Mouse (Mus musculus): Measurements from ENCODE around the gene Hist1h2bb. TPM values are rescaled to one million over a fixed set of nuclear protein-coding genes. Genes with fewer than 3 reads are reported as not detected.
"Not testable (repeated sequence)": the region's sequence is repeated elsewhere in the genome, so short reads cannot be mapped to it uniquely, and the experiment has no call there.

Gene Hist1h2bb
- polyA plus RNA-seq, 1 experiment from 2014 or later = 2.9 TPM

DNA sequence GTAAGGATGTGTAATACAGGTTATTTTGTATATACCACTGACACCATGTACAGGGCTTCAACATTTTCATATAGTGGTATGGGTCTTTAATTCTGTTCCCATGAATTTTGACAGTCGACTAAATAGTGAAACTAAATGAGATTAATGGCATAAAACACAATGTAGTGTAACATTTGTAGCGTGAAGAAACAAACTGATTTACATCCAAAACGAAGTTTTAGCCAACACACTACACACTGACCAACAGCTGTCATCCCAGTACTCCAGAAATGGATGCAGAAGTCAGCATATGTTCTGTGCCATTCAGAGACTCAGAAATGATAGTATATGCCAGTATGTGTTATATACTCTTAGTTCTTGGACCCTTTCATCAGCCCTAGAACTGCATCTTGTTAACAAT, 11.4 kb downstream of the Hist1h2bb start:
- no peak for DNase-seq (ENCODE audit: low spot score)
- 54% methylated on average over 3 of the region's 3 CpGs for WGBS
- no peaks in the 10 kb centered on the region for H3K36me3 ChIP-seq
- peaks cover 10% of the 10 kb centered on the region for H3K4me1 ChIP-seq
- H3K9me3 ChIP-seq = no peaks in the 10 kb centered on the region
- peak overlapping the region; percentile 59; the same call in 1 of the 2 replicates for H3K4me3 ChIP-seq
- peak overlapping the region; percentile 87 for H3K27ac ChIP-seq
- H3K27me3 ChIP-seq (ENCODE audit: insufficient read depth, poor library complexity, severe bottlenecking) = no peaks in the 10 kb centered on the region

DNA sequence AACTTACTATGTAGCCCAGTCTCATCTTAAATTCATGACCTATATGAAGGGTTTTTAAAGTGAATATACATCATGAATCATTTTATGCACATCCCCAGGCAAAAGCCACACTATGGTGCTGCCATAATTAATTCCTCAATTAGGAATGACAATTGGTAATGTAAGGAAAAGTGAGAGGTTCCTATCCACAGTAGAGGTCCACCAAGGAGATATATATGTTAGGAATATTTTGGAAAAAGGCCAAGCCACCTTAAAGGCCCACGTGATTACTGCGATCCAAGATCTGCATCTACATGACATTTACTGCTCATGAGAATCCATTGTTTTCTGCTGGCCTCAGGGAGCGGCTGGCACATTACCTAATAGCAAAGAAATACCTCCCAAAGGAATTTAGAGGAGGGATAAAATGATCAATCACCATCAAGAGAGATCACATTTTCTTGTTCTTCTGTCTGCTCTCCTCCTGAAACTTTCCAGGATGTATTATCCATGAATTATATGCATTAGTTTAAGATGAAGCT, 12.8 kb downstream of the Hist1h2bb start:
- Histone ChIP-seq H3K27me3 (ENCODE audit: insufficient read depth, poor library complexity, severe bottlenecking) (no peaks in the 10 kb centered on the region), H3K27ac (peak overlapping the region; percentile 88; the same call in 1 of the 2 replicates), H3K4me1 (peaks cover 19% of the 10 kb centered on the region), H3K4me3 (no peak overlapping the region), H3K36me3 (no peaks in the 10 kb centered on the region), H3K9me3 (no peaks in the 10 kb centered on the region)
- 73% methylated on average over 3 of the region's 3 CpGs for WGBS
- DNase-seq (ENCODE audit: low spot score) = no peak

DNA sequence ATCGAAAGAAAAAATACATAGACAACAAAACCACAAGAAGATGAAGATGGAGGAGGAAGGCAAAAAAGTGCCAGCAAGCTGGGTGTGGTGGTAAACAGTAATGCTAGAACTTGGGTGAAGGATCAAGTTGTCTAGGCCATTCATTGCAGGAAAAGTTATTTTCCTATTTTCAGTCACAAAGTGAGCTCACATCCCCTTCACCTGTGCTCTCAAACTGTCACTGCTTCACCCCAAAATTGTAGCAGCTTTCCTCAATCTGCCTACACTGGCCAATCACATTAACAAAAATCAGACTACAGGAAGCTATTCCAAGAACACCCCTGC, 13.3 kb downstream of the Hist1h2bb start:
- peak overlapping the region; percentile 62 for H3K4me3 ChIP-seq

DNA sequence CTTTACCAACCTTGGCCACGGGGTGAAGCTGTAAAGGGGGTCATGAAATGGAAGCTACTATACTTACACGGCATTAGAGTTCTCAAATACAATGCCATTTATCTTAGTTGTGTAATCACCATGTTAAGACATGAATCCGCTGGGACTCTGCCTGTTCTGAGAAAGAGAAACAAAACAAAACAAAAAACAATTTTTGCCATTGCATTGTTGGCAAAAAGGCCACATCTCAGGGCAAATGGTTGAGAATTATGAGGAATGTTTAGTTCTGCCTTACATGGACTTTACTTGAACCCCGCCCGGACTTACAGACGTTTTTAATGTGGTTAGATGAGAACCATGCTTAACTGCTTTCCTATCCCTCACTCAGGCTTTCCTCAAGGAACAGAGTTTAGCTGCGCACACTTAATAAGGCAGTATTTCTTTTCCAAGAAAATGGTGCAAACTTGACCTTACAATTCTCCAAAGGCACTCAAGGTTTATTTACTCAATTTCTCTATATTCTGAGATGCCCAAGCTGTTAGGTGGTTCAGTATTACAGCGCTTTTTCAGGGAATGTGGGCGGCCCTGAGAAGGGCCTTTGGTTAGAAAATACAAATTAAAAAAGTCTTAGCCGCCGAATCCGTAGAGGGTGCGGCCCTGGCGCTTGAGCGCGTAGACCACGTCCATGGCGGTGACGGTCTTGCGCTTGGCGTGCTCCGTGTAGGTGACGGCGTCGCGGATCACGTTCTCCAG, 13.9 kb downstream of the Hist1h2bb start:
- Histone ChIP-seq H3K27ac (peak overlapping the region; percentile 88), H3K9me3 (no peaks in the 10 kb centered on the region), H3K4me1 (peaks cover 21% of the 10 kb centered on the region), H3K4me3 (peak overlapping the region; percentile 62), H3K27me3 (ENCODE audit: insufficient read depth, poor library complexity, severe bottlenecking) (no peaks in the 10 kb centered on the region), H3K36me3 (no peaks in the 10 kb centered on the region)
- WGBS = 2% methylated on average over 24 of the region's 27 CpGs
- no peak for DNase-seq (ENCODE audit: low spot score)

More for the DNA sequence above, 13.3 kb downstream of the Hist1h2bb start:
- Histone ChIP-seq H3K27me3 (ENCODE audit: insufficient read depth, poor library complexity, severe bottlenecking) (no peaks in the 10 kb centered on the region), H3K27ac (peak overlapping the region; percentile 88), H3K9me3 (no peaks in the 10 kb centered on the region), H3K4me1 (peaks cover 21% of the 10 kb centered on the region), H3K36me3 (no peaks in the 10 kb centered on the region)
- no peak for DNase-seq (ENCODE audit: low spot score)
- WGBS = 66% methylated on average over 1 of the region's 1 CpGs

GRCm38 (mm10) chr13:23760972-23761864, 14.7 kb downstream of the Hist1h2bb start, which contains the start of gene Hist1h4a:
Gene Hist1h4a (minus strand): TSS chr13:23761230.
- peak; percentile 99 for DNase-seq (ENCODE audit: low spot score)
- Histone ChIP-seq H3K27ac (peak within 1 kb of the TSS; percentile 88), H3K4me3 (peak within 1 kb of the TSS; percentile 62), H3K9me3 (no peaks in the 10 kb centered on the region), H3K27me3 (ENCODE audit: insufficient read depth, poor library complexity, severe bottlenecking) (no peaks in the 10 kb centered on the region), H3K36me3 (no peaks in the 10 kb centered on the region), H3K4me1 (peaks cover 21% of the 10 kb centered on the region)
- under 1% methylated on average over 70 of the region's 72 CpGs for WGBS

DNA sequence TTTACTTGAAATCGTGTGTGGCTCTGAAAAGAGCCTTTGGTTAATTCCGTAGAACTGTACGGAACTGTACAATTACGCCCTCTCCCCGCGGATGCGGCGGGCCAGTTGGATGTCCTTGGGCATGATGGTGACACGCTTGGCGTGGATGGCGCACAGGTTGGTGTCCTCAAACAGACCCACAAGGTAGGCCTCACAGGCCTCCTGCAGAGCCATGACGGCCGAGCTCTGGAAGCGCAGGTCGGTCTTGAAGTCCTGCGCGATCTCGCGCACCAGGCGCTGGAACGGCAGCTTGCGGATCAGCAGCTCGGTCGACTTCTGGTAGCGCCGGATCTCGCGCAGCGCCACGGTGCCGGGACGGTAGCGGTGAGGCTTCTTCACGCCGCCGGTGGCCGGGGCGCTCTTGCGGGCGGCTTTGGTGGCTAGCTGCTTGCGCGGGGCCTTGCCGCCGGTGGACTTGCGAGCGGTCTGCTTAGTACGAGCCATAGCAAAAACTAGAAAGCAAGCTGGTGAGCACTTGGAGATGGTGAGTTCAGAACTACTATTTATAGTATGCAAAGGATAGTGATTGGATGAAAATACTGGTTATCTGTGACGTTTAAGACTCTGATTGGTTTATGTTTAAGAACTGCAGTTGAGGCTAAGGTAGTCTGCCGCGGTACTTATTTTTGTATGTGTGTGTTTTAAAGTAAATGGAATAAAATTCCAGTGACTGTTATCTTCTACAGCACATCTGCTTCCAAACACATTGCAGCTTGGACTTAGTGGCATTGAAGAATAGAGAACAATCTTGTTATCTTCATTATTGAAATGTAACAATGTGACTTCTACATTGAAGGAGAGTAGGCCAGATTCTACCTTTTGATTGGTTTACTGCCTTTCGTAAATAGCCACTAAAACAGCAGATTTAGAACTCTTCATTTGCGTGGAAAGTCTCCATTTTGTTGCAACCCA, 15.6 kb downstream of the Hist1h2bb start, which contains the start of gene Hist1h3a:
Hist1h3a (minus strand) TSS at position 516 of the 951 bp plus-strand sequence.
- Histone ChIP-seq H3K27ac (peak within 1 kb of the TSS; percentile 88), H3K4me3 (peak within 1 kb of the TSS; percentile 62), H3K4me1 (peaks cover 21% of the 10 kb centered on the region)
- H3K9me3 ChIP-seq; H3K36me3 ChIP-seq; H3K27me3 ChIP-seq (ENCODE audit: insufficient read depth, poor library complexity, severe bottlenecking): not testable (repeated sequence)
- WGBS = under 1% methylated on average over 38 of the region's 52 CpGs
- DNase-seq (ENCODE audit: low spot score) = peak; percentile 84

DNA sequence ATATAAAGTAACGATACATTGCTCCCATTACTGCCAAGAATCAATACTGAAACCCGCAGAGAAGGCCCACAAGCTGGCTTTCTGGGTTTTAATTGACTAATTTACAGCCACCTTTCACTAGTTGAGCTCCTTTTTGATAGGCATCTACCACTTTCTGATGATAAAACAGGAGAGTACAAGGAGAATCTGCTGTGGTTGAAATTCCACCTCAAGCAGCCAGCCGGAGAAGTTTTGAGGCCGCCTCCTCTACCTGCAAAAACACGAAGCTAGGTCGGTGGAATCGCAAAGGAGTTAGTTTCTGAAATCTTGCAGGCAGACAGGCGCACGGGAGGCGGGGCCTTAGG, 16.7 kb downstream of the Hist1h2bb start:
- Histone ChIP-seq H3K36me3 (no peaks in the 10 kb centered on the region), H3K27ac (peak overlapping the region; percentile 88), H3K9me3 (no peaks in the 10 kb centered on the region), H3K27me3 (ENCODE audit: insufficient read depth, poor library complexity, severe bottlenecking) (no peaks in the 10 kb centered on the region), H3K4me3 (peak overlapping the region; percentile 62), H3K4me1 (peaks cover 21% of the 10 kb centered on the region)
- 2% methylated on average over 10 of the region's 10 CpGs for WGBS
- no peak for DNase-seq (ENCODE audit: low spot score)

GRCm38 (mm10) chr13:23763586-23764323, 17.2 kb downstream of the Hist1h2bb start, which contains the start of gene Hist1h1a:
Gene Hist1h1a (plus strand): TSS chr13:23763666.
- Histone ChIP-seq H3K9me3 (no peaks in the 10 kb centered on the region), H3K4me3 (peak within 1 kb of the TSS; percentile 62), H3K27ac (peak within 1 kb of the TSS; percentile 88), H3K4me1 (peaks cover 23% of the 10 kb centered on the region), H3K36me3 (no peaks in the 10 kb centered on the region), H3K27me3 (ENCODE audit: insufficient read depth, poor library complexity, severe bottlenecking) (no peaks in the 10 kb centered on the region)
- peak; percentile 96 for DNase-seq (ENCODE audit: low spot score)
- WGBS = 3% methylated on average over 34 of the region's 34 CpGs

GRCm38 (mm10) chr13:23764324-23765171, 18.0 kb downstream of the Hist1h2bb start:
- no peak for DNase-seq (ENCODE audit: low spot score)
- no peaks in the 10 kb centered on the region for H3K9me3 ChIP-seq
- WGBS = 34% methylated on average over 12 of the region's 12 CpGs

GRCm38 (mm10) chr13:23765172-23765513, 18.6 kb downstream of the Hist1h2bb start:
- DNase-seq (ENCODE audit: low spot score) = no peak
- no peaks in the 10 kb centered on the region for H3K27me3 ChIP-seq (ENCODE audit: insufficient read depth, poor library complexity, severe bottlenecking)
- H3K27ac ChIP-seq = peak overlapping the region; percentile 47; the same call in 1 of the 2 replicates
- no peaks in the 10 kb centered on the region for H3K9me3 ChIP-seq
- no peak overlapping the region; the same call in 1 of the 2 replicates for H3K4me3 ChIP-seq
- H3K36me3 ChIP-seq = no peaks in the 10 kb centered on the region
- WGBS = 68% methylated on average over 1 of the region's 1 CpGs
- H3K4me1 ChIP-seq = peaks cover 21% of the 10 kb centered on the region

More at GRCm38 (mm10) chr13:23764324-23765171, 18.0 kb downstream of the Hist1h2bb start:
- peak overlapping the region; percentile 88 for H3K27ac ChIP-seq
- H3K4me3 ChIP-seq = peak overlapping the region; percentile 62
- H3K36me3 ChIP-seq = no peaks in the 10 kb centered on the region
- peaks cover 24% of the 10 kb centered on the region for H3K4me1 ChIP-seq
- H3K27me3 ChIP-seq (ENCODE audit: insufficient read depth, poor library complexity, severe bottlenecking) = no peaks in the 10 kb centered on the region

DNA sequence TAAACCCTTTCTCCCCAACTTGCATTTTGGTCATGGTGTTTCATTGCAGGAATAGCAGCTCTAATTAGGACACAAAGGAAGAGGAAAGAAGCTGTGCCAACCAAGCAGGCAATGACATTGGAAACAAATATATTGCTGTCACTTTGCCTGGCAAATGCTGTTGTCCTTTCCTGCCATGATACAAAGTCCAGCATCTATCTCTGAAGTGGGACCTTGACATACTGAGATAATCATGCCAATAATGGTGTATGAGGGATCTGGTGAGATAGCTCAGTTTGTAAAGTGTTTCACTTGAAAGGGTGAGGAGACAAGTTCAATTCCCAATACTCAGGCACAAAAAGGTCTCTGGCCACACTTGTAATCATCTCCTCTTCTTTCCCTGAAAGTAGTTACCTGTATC, 20.2 kb downstream of the Hist1h2bb start:
- peaks cover 16% of the 10 kb centered on the region for H3K4me1 ChIP-seq
- H3K36me3 ChIP-seq = no peaks in the 10 kb centered on the region
- H3K9me3 ChIP-seq = no peaks in the 10 kb centered on the region
- no peak for DNase-seq (ENCODE audit: low spot score)
- H3K27me3 ChIP-seq (ENCODE audit: insufficient read depth, poor library complexity, severe bottlenecking) = no peaks in the 10 kb centered on the region
- H3K27ac ChIP-seq = no peak overlapping the region
- no peak overlapping the region for H3K4me3 ChIP-seq
